Mouse (Mus musculus) stomach, postnatal 0 days (tissue): ENCODE data around the gene Rtn4ip1.
"Not testable (repeated sequence)": the region's sequence is repeated elsewhere in the genome, so short reads cannot be mapped to it uniquely, and the experiment has no call there.

Experiments
- CTCF ChIP-seq: IDR thresholded peaks from 2 replicates; pipeline ENCODE4 v1.5.1; 2016; ENCODE audit warnings: antibody characterized with exemption, low read depth, mild to moderate bottlenecking, moderate library complexity
- EP300 ChIP-seq: optimal IDR thresholded peaks from 2 replicates; pipeline ENCODE3; 2016; ENCODE audit warnings: antibody characterized with exemption

DNA sequence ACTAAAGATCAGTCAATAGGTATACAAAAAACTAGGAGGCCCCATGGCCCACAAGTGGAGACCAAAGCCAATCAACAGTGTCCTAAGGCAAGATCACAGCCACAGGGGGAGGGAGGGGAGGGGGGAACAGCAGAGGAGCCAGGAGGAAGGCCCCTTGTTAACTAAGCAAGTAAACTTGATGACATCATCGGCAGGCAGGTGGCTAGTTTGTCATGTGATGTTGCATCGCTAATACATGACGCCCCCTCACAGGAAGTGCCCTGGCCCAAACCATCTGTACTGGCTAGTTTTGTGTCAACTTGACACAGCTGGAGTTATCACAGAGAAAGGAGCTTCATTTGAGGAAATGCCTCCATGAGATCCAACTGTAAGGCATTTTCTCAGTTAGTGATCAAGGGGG is 79.1 kb downstream of the Rtn4ip1 start:
- TF ChIP-seq CTCF, EP300: not testable (repeated sequence)
